ENCODE assay signal across 8 mouse cellular contexts in the genomic region with DNA sequence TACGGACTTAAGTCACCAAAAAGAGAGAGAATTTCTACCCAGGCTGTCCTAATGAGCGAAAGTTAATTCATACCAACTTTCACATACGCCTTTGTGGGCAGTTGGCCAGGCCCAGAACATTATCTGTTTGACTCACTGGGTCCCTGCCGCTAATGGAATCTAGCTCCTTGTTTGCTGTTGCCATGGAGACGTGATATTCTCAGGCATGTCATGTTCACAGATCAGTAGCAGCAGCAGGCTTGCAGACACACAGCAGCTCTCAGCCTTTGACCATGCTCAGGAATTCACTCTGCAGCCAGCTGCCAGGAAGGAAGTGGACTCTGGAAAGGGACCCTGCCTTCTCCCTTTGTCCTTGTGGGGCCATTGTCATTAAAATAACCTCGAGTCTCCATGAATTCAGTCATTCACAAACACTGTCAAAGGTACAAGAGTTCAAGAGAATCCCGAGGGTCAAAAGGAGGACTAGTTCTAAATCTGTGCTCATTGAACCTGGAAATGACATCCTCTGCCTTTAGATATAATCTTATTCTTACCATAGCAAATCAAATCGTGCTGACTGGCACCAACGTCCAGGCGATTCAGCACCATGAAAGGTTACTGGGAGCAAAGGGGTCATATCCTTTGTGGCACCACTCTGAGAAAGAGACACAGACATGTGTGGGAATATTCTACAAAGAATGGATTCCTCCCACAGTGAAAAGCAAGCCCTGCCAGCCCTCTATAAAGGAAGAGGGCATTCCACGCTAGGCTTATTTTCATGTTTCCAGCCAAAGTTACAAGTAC.
DNase-seq lines count a peak whose midpoint lies in the region; ATAC-seq and TF ChIP-seq lines count a peak whose summit lies in the region.

No protein-coding gene starts in this region.

- peak overlapping the region; percentile 79 for H3K27ac ChIP-seq in heart, embryonic 12.5 days (ENCODE audit: poor library complexity, severe bottlenecking)
- H3K27ac ChIP-seq in kidney, embryonic 16.5 days (ENCODE audit: low read length), result no peak overlapping the region
- H3K27ac ChIP-seq in limb, embryonic 14.5 days (replicated peaks; ENCODE audit: low read depth, low read length), result no peak overlapping the region
- peak overlapping the region; percentile 27 for H3K27ac ChIP-seq in midbrain, postnatal 0 days (ENCODE audit: low read depth, low read length)
- H3K27ac ChIP-seq in thymus, adult 2 months (ENCODE audit: control insufficient read depth, insufficient read depth, low read length), result no peak overlapping the region

- H3K27me3 ChIP-seq in Patski, result no peaks in the 10 kb centered on the region
- no peaks in the 10 kb centered on the region for H3K27me3 ChIP-seq in heart, embryonic 12.5 days (replicated peaks)
- no peaks in the 10 kb centered on the region for H3K27me3 ChIP-seq in kidney, embryonic 16.5 days (ENCODE audit: insufficient read depth, low read length)
- no peaks in the 10 kb centered on the region for H3K27me3 ChIP-seq in limb, embryonic 14.5 days (ENCODE audit: control insufficient read depth, insufficient read depth, low read length)
- H3K27me3 ChIP-seq in midbrain, postnatal 0 days (ENCODE audit: insufficient read depth, low read length), result no peaks in the 10 kb centered on the region
- no peaks in the 10 kb centered on the region for H3K27me3 ChIP-seq in thymus, adult 2 months (ENCODE audit: control insufficient read depth, insufficient read depth, low read length)

- no peak for TF ChIP-seq POLR2A in limb, embryonic 14.5 days (IDR thresholded peaks at IDR 0.05; ENCODE audit: borderline replicate concordance, extremely low read depth, insufficient read depth, insufficient read length)
- no peak for TF ChIP-seq POLR2A in thymus, adult 2 months (IDR thresholded peaks at IDR 0.05; ENCODE audit: control insufficient read depth, extremely low read depth, insufficient read depth, low read length, poor library complexity)

- in situ Hi-C loops in Patski (cut with MboI; ENCODE audit: low pct_unique_long_range_greater_than_20kb), result no loop called here

- ATAC-seq in Patski, result peak; percentile 99
- ATAC-seq in heart, embryonic 12.5 days (ENCODE audit: insufficient number of reproducible peaks, low FRiP score), result peak; percentile 93
- peak; percentile 95 for ATAC-seq in kidney, embryonic 16.5 days (ENCODE audit: low FRiP score, low TSS enrichment)
- ATAC-seq in limb, embryonic 14.5 days (ENCODE audit: low FRiP score, low read depth), result peak; percentile 81; the same call in 1 of the 2 replicates
- ATAC-seq in midbrain, postnatal 0 days (ENCODE audit: low FRiP score), result peak; percentile 88

- H3K4me1 ChIP-seq in heart, embryonic 12.5 days (replicated peaks), result peaks cover 20% of the 10 kb centered on the region
- peaks cover 13% of the 10 kb centered on the region; the same call in 1 of the 2 replicates for H3K4me1 ChIP-seq in kidney, embryonic 16.5 days (ENCODE audit: insufficient read depth, low read length)
- no peaks in the 10 kb centered on the region for H3K4me1 ChIP-seq in limb, embryonic 14.5 days (ENCODE audit: control insufficient read depth, insufficient read depth, low read length)
- H3K4me1 ChIP-seq in midbrain, postnatal 0 days (ENCODE audit: insufficient read depth, low read length), result peaks cover 10% of the 10 kb centered on the region; the same call in 1 of the 2 replicates
- no peaks in the 10 kb centered on the region for H3K4me1 ChIP-seq in thymus, adult 2 months (replicated peaks; ENCODE audit: control insufficient read depth, insufficient read depth, low read length)

- CTCF ChIA-PET in Patski (lab: Charles Lee), result no interaction called here

- no peak overlapping the region for H3K9ac ChIP-seq in heart, embryonic 12.5 days
- no peak overlapping the region for H3K9ac ChIP-seq in kidney, embryonic 16.5 days (replicated peaks; ENCODE audit: low read length)
- no peak overlapping the region for H3K9ac ChIP-seq in limb, embryonic 14.5 days (ENCODE audit: low read depth, low read length, severe bottlenecking)
- no peak overlapping the region for H3K9ac ChIP-seq in midbrain, postnatal 0 days (replicated peaks; ENCODE audit: low read length, poor library complexity, severe bottlenecking)

- H3K36me3 ChIP-seq in heart, embryonic 12.5 days, result no peaks in the 10 kb centered on the region
- H3K36me3 ChIP-seq in kidney, embryonic 16.5 days (ENCODE audit: insufficient read depth, low read length), result no peaks in the 10 kb centered on the region
- H3K36me3 ChIP-seq in limb, embryonic 14.5 days (ENCODE audit: control insufficient read depth, insufficient read depth, low read length), result no peaks in the 10 kb centered on the region
- H3K36me3 ChIP-seq in midbrain, postnatal 0 days (ENCODE audit: insufficient read depth, low read length), result no peaks in the 10 kb centered on the region
- no peaks in the 10 kb centered on the region for H3K36me3 ChIP-seq in thymus, adult 2 months (ENCODE audit: control insufficient read depth, insufficient read depth, low read length)

- H3K9me3 ChIP-seq in heart, embryonic 12.5 days (replicated peaks), result no peaks in the 10 kb centered on the region
- H3K9me3 ChIP-seq in kidney, embryonic 16.5 days (ENCODE audit: low read length), result no peaks in the 10 kb centered on the region
- no peaks in the 10 kb centered on the region for H3K9me3 ChIP-seq in limb, embryonic 14.5 days (ENCODE audit: control insufficient read depth, low read length)
- no peaks in the 10 kb centered on the region for H3K9me3 ChIP-seq in midbrain, postnatal 0 days (ENCODE audit: low read length)

- peak; percentile 86 for DNase-seq in Patski (ENCODE audit: low read depth, low spot score)
- peak; percentile 72 for DNase-seq in embryo, embryonic 11.5 days (ENCODE audit: low read depth, low spot score)
- peak; percentile 69 for DNase-seq in limb, embryonic 14.5 days (ENCODE audit: low spot score)
- peak; percentile 94 for DNase-seq in midbrain, postnatal 0 days (ENCODE audit: low spot score)
- DNase-seq in thymus, postnatal 14 days, result no peak
- no peak for DNase-seq in thymus, adult 2 months

- WGBS in heart, embryonic 12.5 days, result 11% methylated on average over 11 of the region's 11 CpGs
- 13% methylated on average over 11 of the region's 11 CpGs for WGBS in kidney, embryonic 16.5 days
- 26% methylated on average over 11 of the region's 11 CpGs for WGBS in limb, embryonic 14.5 days
- 6% methylated on average over 11 of the region's 11 CpGs for WGBS in midbrain, postnatal 0 days
- WGBS in thymus, adult 2 months, result 31% methylated on average over 11 of the region's 11 CpGs

- no peak overlapping the region for H3K4me3 ChIP-seq in heart, embryonic 12.5 days
- no peak overlapping the region for H3K4me3 ChIP-seq in kidney, embryonic 16.5 days (ENCODE audit: low read length)
- no peak overlapping the region for H3K4me3 ChIP-seq in limb, embryonic 14.5 days (replicated peaks; ENCODE audit: low read length)
- no peak overlapping the region for H3K4me3 ChIP-seq in midbrain, postnatal 0 days (ENCODE audit: low read depth, low read length)
- no peak overlapping the region for H3K4me3 ChIP-seq in thymus, adult 2 months (ENCODE audit: control insufficient read depth, insufficient read depth, low read length)

- peak overlapping the region; percentile 32; the same call in 1 of the 2 replicates for H3K4me2 ChIP-seq in heart, embryonic 12.5 days
- H3K4me2 ChIP-seq in kidney, embryonic 16.5 days (replicated peaks; ENCODE audit: low read depth, low read length), result 0 out of 2 replicates have a peak overlapping the region, but pooled peaks have one; percentile 16
- H3K4me2 ChIP-seq in limb, embryonic 14.5 days (replicated peaks; ENCODE audit: low read depth, low read length, severe bottlenecking), result no peak overlapping the region
- H3K4me2 ChIP-seq in midbrain, postnatal 0 days (ENCODE audit: low read depth, low read length, poor library complexity, severe bottlenecking), result no peak overlapping the region

- TF ChIP-seq CTCF in Patski (IDR thresholded peaks at IDR 0.05), result no peak
- TF ChIP-seq CTCF in midbrain, postnatal 0 days (IDR thresholded peaks at IDR 0.05), result no peak
- TF ChIP-seq CTCF in thymus, adult 2 months (IDR thresholded peaks at IDR 0.05; ENCODE audit: borderline replicate concordance, control insufficient read depth, extremely low read depth, insufficient read depth, low read length, poor library complexity), result no peak

- POLR2A ChIA-PET in Patski (lab: Charles Lee), result interaction anchor here (0.6 kb wide), 1 partner anchor 326 kb away, joined by 4 read pairs; no protein-coding TSS in a partner anchor

Comparison
In these comparisons a context has a peak if more than half of its experiments do, and no peak if none do; other contexts are left out.
1. DNase-seq: peak in Patski (single experiment), embryo, embryonic 11.5 days (single experiment), limb, embryonic 14.5 days (single experiment) and midbrain, postnatal 0 days (single experiment); none in thymus, postnatal 14 days (single experiment) and thymus, adult 2 months (single experiment).
2. H3K27ac ChIP-seq: peak in heart, embryonic 12.5 days (single experiment) and midbrain, postnatal 0 days (single experiment); none in kidney, embryonic 16.5 days (single experiment), limb, embryonic 14.5 days (single experiment) and thymus, adult 2 months (single experiment).
3. H3K4me2 ChIP-seq: peak in heart, embryonic 12.5 days (single experiment) and kidney, embryonic 16.5 days (single experiment); none in limb, embryonic 14.5 days (single experiment) and midbrain, postnatal 0 days (single experiment).
4. Peak in every context shown above with its lines, with median percentiles within 50 percentile points of each other: ATAC-seq.